Mouse (Mus musculus): Measurements from ENCODE around the gene Flna. TPM values are rescaled to one million over a fixed set of nuclear protein-coding genes. Genes with fewer than 3 reads are reported as not detected.

Gene Flna
- 13.9 TPM for polyA plus RNA-seq (2014; fragmentation: Illumina TruSeq; extraction: RNeasy Lipid Tissue Mini Kit (QIAGEN cat#74804); ENCODE audit: low read depth, low replicate concordance)

GRCm38 (mm10) chrX:74249615-74250014 is at the start of gene Flna:
Gene Flna (minus strand): TSS chrX:74249820.

GRCm38 (mm10) chrX:74296538-74297448 is 47.2 kb upstream of the Flna start, which contains the start of gene Atp6ap1:
Gene Atp6ap1 (plus strand): TSS chrX:74297097.

GRCm38 (mm10) chrX:74281732-74282394 is 32.2 kb upstream of the Flna start, which contains the start of the genes Taz and Dnase1l1:
Gene Taz (plus strand): TSS chrX:74281912.
Gene Dnase1l1 (minus strand): TSS chrX:74282337.

GRCm38 (mm10) chrX:74270062-74270901 is 20.7 kb upstream of the Flna start, which contains the start of gene Rpl10:
Gene Rpl10 (plus strand): TSS chrX:74270812.

GRCm38 (mm10) chrX:74254153-74254887 is 4.7 kb upstream of the Flna start, which contains the start of gene Emd:
Gene Emd (plus strand): TSS chrX:74254687.

GRCm38 (mm10) chrX:74176959-74177358 is 72.7 kb downstream of the Flna start, which contains the start of gene Tktl1:
Gene Tktl1 (plus strand): TSS chrX:74177259.

Other genes starting within 250 kb of the Flna start
- gene Irak1, start 225.9 kb downstream of the Flna start, polyA plus RNA-seq (2014; fragmentation: Illumina TruSeq; extraction: RNeasy Lipid Tissue Mini Kit (QIAGEN cat#74804); ENCODE audit: low read depth, low replicate concordance): 4.5 TPM
- gene Opn1mw, start 122.4 kb downstream of the Flna start, polyA plus RNA-seq (2014; fragmentation: Illumina TruSeq; extraction: RNeasy Lipid Tissue Mini Kit (QIAGEN cat#74804); ENCODE audit: low read depth, low replicate concordance): not detected
- gene Mecp2, start 114.5 kb downstream of the Flna start, polyA plus RNA-seq (2014; fragmentation: Illumina TruSeq; extraction: RNeasy Lipid Tissue Mini Kit (QIAGEN cat#74804); ENCODE audit: low read depth, low replicate concordance): 2.5 TPM
- 2.9 TPM for gene Tex28, start 82.0 kb downstream of the Flna start, polyA plus RNA-seq (2014; fragmentation: Illumina TruSeq; extraction: RNeasy Lipid Tissue Mini Kit (QIAGEN cat#74804); ENCODE audit: low read depth, low replicate concordance)
- gene Tktl1, start 72.6 kb downstream of the Flna start, polyA plus RNA-seq (2014; fragmentation: Illumina TruSeq; extraction: RNeasy Lipid Tissue Mini Kit (QIAGEN cat#74804); ENCODE audit: low read depth, low replicate concordance): 19.2 TPM
- 24.3 TPM for gene Emd, start 4.9 kb upstream of the Flna start, polyA plus RNA-seq (2014; fragmentation: Illumina TruSeq; extraction: RNeasy Lipid Tissue Mini Kit (QIAGEN cat#74804); ENCODE audit: low read depth, low replicate concordance)
- gene Rpl10, start 21.0 kb upstream of the Flna start, polyA plus RNA-seq (2014; fragmentation: Illumina TruSeq; extraction: RNeasy Lipid Tissue Mini Kit (QIAGEN cat#74804); ENCODE audit: low read depth, low replicate concordance): 81.7 TPM
- gene Taz, start 32.1 kb upstream of the Flna start, polyA plus RNA-seq (2014; fragmentation: Illumina TruSeq; extraction: RNeasy Lipid Tissue Mini Kit (QIAGEN cat#74804); ENCODE audit: low read depth, low replicate concordance): 6.3 TPM
- 2.2 TPM for gene Dnase1l1, start 32.5 kb upstream of the Flna start, polyA plus RNA-seq (2014; fragmentation: Illumina TruSeq; extraction: RNeasy Lipid Tissue Mini Kit (QIAGEN cat#74804); ENCODE audit: low read depth, low replicate concordance)
- 29.2 TPM for gene Atp6ap1, start 47.3 kb upstream of the Flna start, polyA plus RNA-seq (2014; fragmentation: Illumina TruSeq; extraction: RNeasy Lipid Tissue Mini Kit (QIAGEN cat#74804); ENCODE audit: low read depth, low replicate concordance)
- 10.1 TPM for gene Gdi1, start 55.2 kb upstream of the Flna start, polyA plus RNA-seq (2014; fragmentation: Illumina TruSeq; extraction: RNeasy Lipid Tissue Mini Kit (QIAGEN cat#74804); ENCODE audit: low read depth, low replicate concordance)
- gene Fam50a, start 63.2 kb upstream of the Flna start, polyA plus RNA-seq (2014; fragmentation: Illumina TruSeq; extraction: RNeasy Lipid Tissue Mini Kit (QIAGEN cat#74804); ENCODE audit: low read depth, low replicate concordance): 2.9 TPM
- not detected for gene Plxna3, start 79.2 kb upstream of the Flna start, polyA plus RNA-seq (2014; fragmentation: Illumina TruSeq; extraction: RNeasy Lipid Tissue Mini Kit (QIAGEN cat#74804); ENCODE audit: low read depth, low replicate concordance)
- gene Lage3, start 103.8 kb upstream of the Flna start, polyA plus RNA-seq (2014; fragmentation: Illumina TruSeq; extraction: RNeasy Lipid Tissue Mini Kit (QIAGEN cat#74804); ENCODE audit: low read depth, low replicate concordance): 2.3 TPM
- gene Ubl4a, start 123.4 kb upstream of the Flna start, polyA plus RNA-seq (2014; fragmentation: Illumina TruSeq; extraction: RNeasy Lipid Tissue Mini Kit (QIAGEN cat#74804); ENCODE audit: low read depth, low replicate concordance): 5.5 TPM
- 3.9 TPM for gene Slc10a3, start 123.5 kb upstream of the Flna start, polyA plus RNA-seq (2014; fragmentation: Illumina TruSeq; extraction: RNeasy Lipid Tissue Mini Kit (QIAGEN cat#74804); ENCODE audit: low read depth, low replicate concordance)
- gene Fam3a, start 143.5 kb upstream of the Flna start, polyA plus RNA-seq (2014; fragmentation: Illumina TruSeq; extraction: RNeasy Lipid Tissue Mini Kit (QIAGEN cat#74804); ENCODE audit: low read depth, low replicate concordance): 1.3 TPM
- gene Ikbkg, start 143.5 kb upstream of the Flna start, polyA plus RNA-seq (2014; fragmentation: Illumina TruSeq; extraction: RNeasy Lipid Tissue Mini Kit (QIAGEN cat#74804); ENCODE audit: low read depth, low replicate concordance): 4.3 TPM
- gene G6pdx, start 179.4 kb upstream of the Flna start, polyA plus RNA-seq (2014; fragmentation: Illumina TruSeq; extraction: RNeasy Lipid Tissue Mini Kit (QIAGEN cat#74804); ENCODE audit: low read depth, low replicate concordance): 3.8 TPM
- 2.4 TPM for gene Gm6880, start 231.6 kb upstream of the Flna start, polyA plus RNA-seq (2014; fragmentation: Illumina TruSeq; extraction: RNeasy Lipid Tissue Mini Kit (QIAGEN cat#74804); ENCODE audit: low read depth, low replicate concordance)

All from testis, adult 10 weeks (tissue).